Mouse (Mus musculus) embryonic fibroblast, embryonic 13.5 days (primary cell): ENCODE measurements around the gene Olfr71. TPM values are rescaled to one million over a fixed set of nuclear protein-coding genes. Genes with fewer than 3 reads are reported as not detected.

ENCODE experiments used
- H3K27ac ChIP-seq: 2 replicates; pipeline ENCODE4 v1.5.1; 2012; ENCODE audit warnings: low read length, control low read depth, inconsistent platforms; ENCODE audit not compliant: insufficient read depth
- H3K4me1 ChIP-seq: 2 replicates; pipeline ENCODE4 v1.6.1; 2011; ENCODE audit warnings: low read length; ENCODE audit not compliant: control insufficient read depth, insufficient read depth
- H3K4me3 ChIP-seq: 2 replicates; pipeline ENCODE4 v1.5.1; 2011; ENCODE audit warnings: mild to moderate bottlenecking, control low read depth, low read length; ENCODE audit not compliant: insufficient read depth
- CTCF ChIP-seq: IDR thresholded peaks from 2 replicates; pipeline ENCODE4 v1.5.1; 2011; ENCODE audit warnings: mild to moderate bottlenecking, control low read depth, low read length, moderate library complexity, borderline replicate concordance; ENCODE audit not compliant: insufficient read depth
- POLR2A ChIP-seq: IDR thresholded peaks from 2 replicates; pipeline ENCODE4 v1.6.1; 2011; ENCODE audit warnings: low read depth, mild to moderate bottlenecking, control low read depth, low read length, moderate library complexity
- polyA plus RNA-seq: library from polyadenylated mRNA; stranded (reverse); fragments of >200 nt; gene quantifications from 2 replicates; pipeline ENCODE4 v1.2.4, GENCODE M21; 2011; ENCODE audit warnings: low read depth; ENCODE audit not compliant: missing spikeins, insufficient read length

The Olfr71 gene
- polyA plus RNA-seq, 1 experiment, result not detected

DNA sequence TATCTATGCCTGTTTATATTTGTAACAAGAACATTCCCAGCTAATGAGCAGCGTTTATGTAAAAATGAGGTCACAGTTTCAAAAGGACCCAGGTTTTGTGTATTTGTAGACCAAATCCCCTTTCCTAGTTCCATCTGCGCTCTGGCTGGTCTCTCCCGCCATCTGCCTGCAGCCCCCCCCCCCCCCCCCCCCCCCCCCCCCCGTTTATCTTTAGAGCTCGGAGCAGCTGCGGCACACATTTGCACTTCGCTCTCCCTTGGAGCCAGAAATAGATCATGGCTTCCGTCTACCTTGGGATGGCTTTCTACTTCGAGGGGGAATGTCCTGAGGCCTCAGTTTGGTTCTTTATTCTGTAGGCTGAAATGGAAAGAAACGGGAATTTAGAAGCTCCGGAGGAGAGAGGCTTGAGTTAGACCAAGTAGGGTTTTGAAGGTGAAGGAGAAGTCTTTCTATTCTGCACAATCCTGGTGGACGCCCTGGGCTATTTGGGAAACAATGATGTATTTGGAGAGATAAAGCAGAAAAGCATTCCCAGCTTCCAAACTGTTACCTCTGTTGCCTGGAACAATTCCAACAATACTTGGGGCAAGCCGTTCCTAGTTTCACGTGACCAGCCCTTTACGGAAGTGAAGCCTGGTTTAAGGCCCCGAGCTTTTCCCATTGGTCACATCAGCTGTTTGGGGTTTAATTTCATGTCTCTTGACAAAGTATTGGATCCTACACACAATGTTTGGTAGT lies 10.6 kb upstream of the Olfr71 start:
- TF ChIP-seq POLR2A (no peak), CTCF (no peak)
- Histone ChIP-seq H3K4me3 (no peak overlapping the region), H3K27ac (no peak overlapping the region), H3K4me1 (no peaks in the 10 kb centered on the region)

DNA sequence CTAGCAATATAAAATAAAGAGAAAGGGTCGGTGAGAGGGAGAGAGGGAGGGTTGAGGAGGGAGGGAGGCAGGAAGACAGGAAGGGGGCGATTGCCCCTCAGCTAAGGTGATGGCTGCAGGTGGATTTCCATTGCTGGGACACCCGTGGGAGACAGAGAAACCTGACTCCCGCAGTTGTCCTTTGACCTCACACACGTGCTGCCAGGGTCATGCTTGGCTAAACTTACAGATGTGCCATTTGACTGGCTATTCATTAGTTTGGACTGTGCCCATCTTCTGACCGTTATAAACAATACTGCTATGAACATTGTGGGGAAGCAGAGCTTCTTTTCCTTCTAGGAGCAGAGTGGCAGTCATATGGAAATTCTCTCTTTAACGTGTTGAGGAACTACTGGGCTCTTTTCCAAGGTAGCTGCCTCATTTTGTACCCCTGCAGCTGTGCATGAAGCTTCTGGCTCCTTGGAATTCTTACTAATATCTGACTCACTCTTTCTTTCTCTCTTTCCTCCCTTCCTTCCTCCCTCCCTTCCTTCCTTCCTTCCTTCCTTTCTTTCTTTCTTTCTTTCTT lies 3.7 kb upstream of the Olfr71 start:
- TF ChIP-seq POLR2A (no peak), CTCF (no peak)
- H3K27ac ChIP-seq, result no peak overlapping the region
- H3K4me3 ChIP-seq, result no peak overlapping the region
- peaks cover 2% of the 10 kb centered on the region; the same call in 1 of the 2 replicates for H3K4me1 ChIP-seq

DNA sequence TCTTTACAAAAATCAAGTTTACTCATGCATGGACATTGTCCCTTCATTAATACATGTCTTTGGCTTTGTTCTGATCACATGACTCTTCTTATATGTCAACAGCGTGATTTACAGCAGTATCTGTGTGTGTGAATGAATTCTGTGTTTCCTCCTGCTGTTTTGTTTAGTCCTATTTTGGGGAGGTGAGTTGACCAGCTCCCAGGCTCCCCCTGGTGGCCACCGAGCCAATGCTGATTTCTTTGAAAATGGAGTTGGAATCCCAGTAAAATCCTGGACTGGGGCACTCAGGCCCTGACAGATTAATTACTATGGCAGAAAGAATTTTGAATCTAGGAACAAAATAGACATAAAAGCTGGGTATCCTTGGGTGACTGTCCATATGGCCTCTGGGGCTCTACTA lies 1.8 kb upstream of the Olfr71 start:
- Histone ChIP-seq H3K27ac (no peak overlapping the region), H3K4me3 (no peak overlapping the region), H3K4me1 (peaks cover 2% of the 10 kb centered on the region; the same call in 1 of the 2 replicates)
- TF ChIP-seq CTCF (peak; percentile 45), POLR2A (no peak)

DNA sequence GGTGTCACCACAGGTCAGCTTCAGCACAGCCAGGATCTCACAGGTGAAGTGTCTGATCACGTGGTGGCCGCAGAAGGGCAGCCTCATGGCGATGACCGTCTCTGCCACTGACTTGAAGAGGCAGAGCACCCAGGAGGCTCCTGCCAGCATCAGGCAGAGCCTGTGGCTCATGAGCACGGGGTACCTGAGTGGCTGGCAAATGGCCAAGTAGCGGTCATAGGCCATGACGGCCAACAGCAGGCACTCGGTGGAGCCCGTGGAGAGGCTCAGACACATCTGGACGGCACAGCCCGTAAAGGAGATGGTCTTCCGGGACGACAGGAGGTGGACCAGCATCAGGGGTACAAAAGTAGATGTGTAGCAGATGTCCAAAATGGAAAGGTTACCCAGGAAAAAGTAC lies 4.1 kb downstream of the Olfr71 start:
- no peaks in the 10 kb centered on the region for H3K4me1 ChIP-seq
- H3K4me3 ChIP-seq, result no peak overlapping the region
- TF ChIP-seq CTCF, result no peak
- no peak for TF ChIP-seq POLR2A
- H3K27ac ChIP-seq, result no peak overlapping the region

DNA sequence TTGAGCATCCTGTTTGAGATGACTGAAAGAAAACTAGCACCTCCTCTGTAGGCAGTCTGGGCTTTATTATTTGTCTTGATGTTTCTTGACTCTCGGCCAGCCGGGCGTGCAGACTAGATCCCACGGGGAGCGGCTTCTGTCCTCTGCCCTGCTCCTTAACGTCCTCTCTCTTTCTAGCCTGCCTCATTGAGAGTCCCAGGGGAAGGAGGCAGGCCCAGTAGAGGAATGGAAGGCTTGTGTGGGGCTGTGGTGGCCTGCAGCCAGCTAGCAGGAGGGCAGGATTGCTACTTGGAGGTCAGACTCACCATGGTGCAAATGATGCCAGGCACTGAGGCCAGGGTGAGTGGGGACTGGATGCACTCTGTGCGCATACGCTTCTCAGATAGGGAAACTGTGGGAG lies 6.2 kb downstream of the Olfr71 start:
- no peak overlapping the region for H3K4me3 ChIP-seq
- no peaks in the 10 kb centered on the region for H3K4me1 ChIP-seq
- no peak overlapping the region for H3K27ac ChIP-seq
- no peak for TF ChIP-seq CTCF
- no peak for TF ChIP-seq POLR2A

DNA sequence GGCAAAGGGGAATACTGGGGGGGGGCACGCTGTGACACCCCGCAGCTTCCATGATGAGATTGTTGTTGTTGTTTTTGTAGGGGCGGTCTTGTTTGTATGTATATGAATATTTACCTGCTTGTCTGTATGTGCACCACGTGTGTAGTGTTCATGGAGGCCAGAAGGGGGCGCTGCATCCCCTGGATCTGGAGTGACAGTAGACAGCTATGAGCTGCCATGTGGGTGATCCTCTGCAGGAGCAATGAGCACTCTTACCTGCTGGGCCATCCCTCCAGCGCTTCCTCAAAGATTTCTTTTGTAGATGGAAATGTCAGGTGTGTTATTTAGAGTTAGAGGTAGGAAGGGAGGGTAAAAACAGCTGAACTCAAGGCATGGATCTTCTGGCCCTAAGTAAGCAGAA lies 6.6 kb downstream of the Olfr71 start:
- no peaks in the 10 kb centered on the region for H3K4me1 ChIP-seq
- no peak overlapping the region for H3K4me3 ChIP-seq
- H3K27ac ChIP-seq, result no peak overlapping the region
- TF ChIP-seq CTCF (peak; percentile 32; the same call in 1 of the 2 replicates), POLR2A (no peak)

DNA sequence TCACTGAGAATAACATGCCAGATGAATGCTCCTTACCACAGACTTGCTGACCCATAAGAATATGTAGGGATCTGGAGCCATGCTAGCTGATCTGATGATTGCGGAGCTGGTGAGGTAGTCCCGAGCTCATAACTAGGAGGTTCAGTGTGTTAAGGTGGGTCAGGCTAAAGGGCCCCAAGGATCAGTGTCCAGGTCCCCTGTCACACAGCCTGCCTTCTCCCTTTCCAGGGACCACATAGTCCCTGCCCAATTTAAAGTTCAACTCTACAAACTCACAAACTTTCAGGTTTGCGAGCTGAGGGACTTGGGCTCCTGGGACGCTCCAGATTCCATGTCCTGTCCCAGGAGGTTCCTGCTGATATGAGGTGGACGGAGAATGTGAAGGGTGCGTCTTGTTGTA lies 9.3 kb downstream of the Olfr71 start, which contains the start of gene Olfr70:
Gene Olfr70 (minus strand): TSS at position 101 of the 400 bp plus-strand sequence.
- Histone ChIP-seq H3K4me3 (no peak within 1 kb of the TSS), H3K27ac (no peak within 1 kb of the TSS), H3K4me1 (no peaks in the 10 kb centered on the region)
- TF ChIP-seq CTCF (no peak), POLR2A (no peak)

DNA sequence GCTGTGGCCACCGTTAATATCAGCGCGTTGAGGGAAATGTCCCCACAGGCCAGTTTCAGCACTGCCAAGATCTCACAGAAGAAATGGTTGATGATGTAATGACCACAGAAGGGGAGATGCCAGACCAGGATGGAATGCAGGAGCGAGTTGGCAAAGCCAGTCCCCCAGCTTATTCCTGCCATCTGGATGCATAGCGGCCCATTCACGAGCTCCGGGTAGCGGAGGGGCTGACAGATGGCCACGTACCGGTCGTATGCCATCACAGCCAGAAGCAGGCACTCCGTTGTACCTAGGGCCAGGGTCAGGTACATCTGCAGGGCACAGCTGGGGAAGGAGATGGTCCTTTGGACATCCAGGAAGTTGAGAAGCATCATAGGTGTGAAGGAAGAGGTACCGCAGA lies 13.5 kb downstream of the Olfr71 start:
- Histone ChIP-seq H3K4me1 (peaks cover 6% of the 10 kb centered on the region; the same call in 1 of the 2 replicates), H3K4me3 (no peak overlapping the region), H3K27ac (no peak overlapping the region)
- TF ChIP-seq POLR2A (no peak), CTCF (no peak)

DNA sequence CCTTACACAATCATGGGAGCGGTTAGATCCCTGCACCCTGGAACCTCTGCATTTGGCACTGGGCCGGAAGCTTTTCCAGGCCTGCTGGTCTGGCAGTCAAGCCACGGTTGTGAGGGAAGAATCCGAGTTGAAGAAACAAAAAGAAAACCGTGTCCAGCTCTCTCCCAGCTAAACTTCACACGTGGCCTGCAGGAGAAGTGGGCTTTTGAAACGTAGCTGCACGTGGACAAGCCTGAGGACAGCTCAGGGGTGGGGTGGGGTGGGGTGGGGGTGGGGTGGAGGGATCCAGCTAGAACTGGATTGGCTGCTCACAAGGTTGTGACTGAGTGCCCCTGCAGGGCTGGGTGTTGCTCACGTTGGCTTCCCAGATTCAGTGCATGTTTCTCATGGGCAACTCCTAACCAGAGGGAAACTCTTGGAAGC lies 14.8 kb downstream of the Olfr71 start:
- TF ChIP-seq CTCF (no peak), POLR2A (no peak)
- Histone ChIP-seq H3K27ac (no peak overlapping the region), H3K4me3 (no peak overlapping the region), H3K4me1 (peaks cover 6% of the 10 kb centered on the region; the same call in 1 of the 2 replicates)
